Mouse (Mus musculus) lung, postnatal 14 days (tissue): ENCODE measurements around the gene Mast1.
A peak's percentile ranks its signal among the peaks of the same experiment; 100 is the strongest.

Experiments used
- DNase-seq: peaks from one replicate; pipeline ENCODE4 v3.0.0; 2021

Mast1 gene

DNA sequence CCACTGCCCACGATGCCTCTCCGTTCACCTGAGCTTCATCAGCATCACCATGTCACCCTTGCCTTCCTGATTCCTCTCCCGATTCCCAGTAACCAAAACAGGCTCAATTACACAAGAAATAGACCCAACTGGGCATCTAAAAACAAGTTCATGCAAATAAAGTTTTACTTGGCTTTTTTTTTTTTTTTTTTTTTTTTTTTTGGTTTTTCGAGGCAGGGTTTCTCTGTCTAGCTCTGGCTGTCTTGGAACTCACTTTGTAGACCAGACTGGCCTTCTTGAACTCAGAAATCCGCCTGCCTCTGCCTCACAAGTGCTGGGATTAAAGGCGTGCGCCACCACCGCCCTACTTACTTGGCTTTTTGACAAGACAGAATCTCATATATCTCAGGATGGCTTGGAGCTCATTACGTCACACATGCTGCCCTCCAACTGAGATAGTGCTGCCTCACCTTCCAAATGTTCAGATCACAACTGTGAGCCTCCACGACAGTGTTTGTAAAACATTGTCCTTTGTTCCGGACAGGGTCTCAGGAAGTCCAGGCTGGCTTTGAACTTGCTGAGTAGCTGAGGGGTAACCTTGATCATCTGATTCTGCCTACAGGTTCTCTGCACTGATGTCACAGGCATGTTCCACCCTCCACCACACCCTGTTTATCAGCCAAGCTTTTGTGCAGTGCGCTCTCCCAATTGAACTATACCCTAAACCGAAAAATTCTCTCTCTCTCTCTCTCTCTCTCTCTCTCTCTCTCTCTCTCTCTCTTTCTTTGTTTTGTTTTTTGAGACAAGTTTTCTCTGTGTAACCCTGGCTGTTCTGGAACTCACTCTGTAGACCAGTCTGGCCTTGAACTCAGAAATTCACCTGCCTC is 694 bp upstream of the Mast1 start:
- no peak for DNase-seq

DNA sequence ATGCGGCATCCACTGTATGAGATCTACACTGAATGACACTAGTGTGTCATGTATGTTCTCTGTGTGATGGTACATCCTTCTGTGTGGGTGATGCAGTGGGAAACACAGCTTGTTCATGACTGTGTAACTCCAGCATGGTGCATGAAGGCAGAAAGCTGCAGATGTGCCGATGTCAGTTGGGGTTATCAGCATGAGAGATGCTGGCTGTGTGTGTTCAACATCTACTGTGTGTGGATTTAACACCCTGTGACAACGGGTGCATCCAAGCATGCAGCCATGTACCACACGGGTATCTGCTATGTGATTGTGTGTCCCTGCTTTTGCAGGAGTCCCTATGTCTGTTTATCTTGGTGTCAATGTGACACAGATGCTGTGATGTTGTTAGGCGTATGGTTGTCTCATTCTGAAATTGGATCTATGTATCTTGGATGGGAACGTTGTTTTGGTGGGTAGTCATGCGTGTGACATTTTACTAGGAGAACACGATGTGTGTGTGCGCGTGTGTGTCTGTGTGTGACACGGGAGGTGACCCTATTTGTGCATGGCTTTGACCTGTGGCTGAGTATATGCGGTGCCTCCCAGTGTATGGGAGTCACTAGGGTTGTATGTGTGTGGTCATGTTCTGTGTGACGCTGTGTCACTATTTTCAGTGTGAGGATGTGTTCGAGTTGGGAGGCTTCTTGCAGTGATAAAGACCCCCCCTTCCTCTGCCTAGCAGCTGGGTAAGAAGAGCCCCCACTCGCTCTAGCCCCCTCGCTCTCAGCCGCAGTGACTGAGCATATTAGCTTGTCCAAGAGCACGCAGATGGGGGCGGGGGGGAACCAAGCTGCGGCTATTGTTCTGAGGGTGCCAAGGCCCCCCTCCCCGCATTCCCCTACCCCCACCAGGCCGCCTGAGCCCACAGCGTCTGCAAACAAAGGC is 858 bp downstream of the Mast1 start:
- DNase-seq: no peak

- no peak for DNase-seq
Observed at GRCm38 (mm10) chr8:84935489-84935888, 1.7 kb downstream of the Mast1 start.

- no peak for DNase-seq
Observed at GRCm38 (mm10) chr8:84934860-84935259, 2.3 kb downstream of the Mast1 start.

DNA sequence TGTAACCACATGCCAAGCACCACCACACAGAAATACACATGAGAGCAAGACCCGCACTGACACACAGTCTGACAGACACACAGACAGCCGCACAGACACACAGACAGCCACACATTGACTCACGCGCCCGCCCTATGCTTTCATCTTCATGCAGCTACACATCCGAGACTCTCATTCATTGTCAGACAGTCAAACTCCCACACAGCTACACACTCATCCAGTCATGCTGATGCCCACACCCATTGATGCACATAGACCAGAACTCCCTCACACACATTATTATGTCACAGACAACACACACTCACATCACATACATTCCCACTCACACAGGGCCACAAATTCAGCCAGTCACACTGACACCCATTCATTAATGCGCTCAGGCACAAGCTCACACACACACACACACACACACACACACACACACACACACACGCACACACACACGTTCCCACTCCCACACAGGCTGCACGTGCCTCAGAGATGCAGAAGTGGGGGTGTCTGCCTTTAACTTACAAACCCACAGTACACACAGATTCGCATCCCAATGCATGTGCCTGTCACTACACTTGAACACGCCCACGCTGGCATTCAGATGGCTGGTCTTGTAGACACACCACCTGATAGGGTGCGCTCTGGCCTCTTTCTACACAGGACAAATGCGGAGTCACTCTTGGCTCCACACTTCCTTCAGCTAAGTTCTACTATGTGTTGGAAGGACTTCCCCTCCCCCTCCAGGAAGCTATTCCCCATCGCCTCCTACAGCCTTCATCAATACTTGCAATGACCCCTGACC is 3.2 kb downstream of the Mast1 start:
- DNase-seq: no peak

GRCm38 (mm10) chr8:84930582-84930981 is 6.6 kb downstream of the Mast1 start:
- no peak for DNase-seq

DNA sequence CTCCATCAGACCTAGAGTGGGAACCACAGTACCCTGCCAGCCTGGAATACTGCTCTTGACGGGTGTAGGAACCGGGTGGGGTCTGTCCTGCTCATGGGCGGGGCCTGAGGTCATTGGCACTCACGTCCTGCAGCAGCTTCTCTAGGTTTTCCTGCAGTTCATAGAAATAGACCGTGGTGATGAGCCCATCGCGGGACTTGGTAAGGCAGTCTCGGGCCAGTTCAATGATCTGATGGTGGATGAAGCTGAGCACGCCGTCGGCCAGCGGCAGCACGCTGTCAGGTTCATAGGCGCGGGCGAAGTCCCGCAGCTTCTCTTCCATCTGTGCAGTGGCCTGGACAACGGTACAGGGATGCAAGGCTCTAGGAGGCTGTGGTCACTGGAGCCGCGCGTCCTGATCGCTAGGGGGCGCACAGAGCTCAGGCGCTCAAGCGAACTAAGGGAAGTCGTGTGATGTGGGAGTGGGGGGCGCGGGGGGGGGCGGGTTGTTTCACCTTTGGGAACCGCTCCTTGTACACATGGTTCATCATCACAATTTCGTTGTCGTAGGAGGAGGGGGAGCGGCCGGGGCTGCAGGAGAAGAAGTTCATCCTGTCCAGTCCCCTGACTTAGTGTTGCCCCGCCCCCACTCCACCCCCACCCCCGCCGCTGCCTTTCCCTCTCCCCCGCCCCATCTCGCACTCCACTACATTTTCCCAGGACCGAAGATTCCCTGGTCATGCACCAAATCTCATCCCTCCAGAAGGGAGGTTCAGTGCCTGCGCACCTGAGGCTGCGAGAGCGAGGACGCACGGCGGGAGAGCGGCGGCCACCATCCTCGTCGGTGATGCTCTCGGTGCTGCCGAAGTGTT is 8.5 kb downstream of the Mast1 start:
- peak; percentile 75 for DNase-seq

- DNase-seq: no peak
Observed at GRCm38 (mm10) chr8:84927513-84927912, 9.6 kb downstream of the Mast1 start.

GRCm38 (mm10) chr8:84925557-84925956 is 11.6 kb downstream of the Mast1 start:
- DNase-seq: no peak

DNA sequence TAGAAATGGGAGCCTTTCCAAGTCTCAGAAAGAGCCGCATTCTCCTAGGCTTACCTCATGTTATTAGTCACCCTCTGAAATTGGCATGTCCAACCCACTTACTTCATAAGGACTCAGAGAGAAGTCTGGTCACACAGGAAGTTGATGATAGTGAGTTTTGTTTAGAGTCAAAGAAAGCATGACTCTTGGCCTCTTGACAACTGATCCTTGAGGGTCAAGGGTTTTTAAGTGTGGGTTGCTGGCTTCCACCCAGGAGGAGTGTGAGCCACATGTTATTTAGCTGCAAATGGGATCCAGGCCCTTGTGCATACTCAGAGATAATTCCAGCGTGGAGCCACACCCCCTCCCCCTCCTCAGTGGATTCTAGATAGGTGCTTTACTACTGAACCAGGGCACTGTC is 15.6 kb downstream of the Mast1 start:
- DNase-seq: peak; percentile 67

GRCm38 (mm10) chr8:84918646-84919045 is 18.5 kb downstream of the Mast1 start:
- DNase-seq: no peak

DNA sequence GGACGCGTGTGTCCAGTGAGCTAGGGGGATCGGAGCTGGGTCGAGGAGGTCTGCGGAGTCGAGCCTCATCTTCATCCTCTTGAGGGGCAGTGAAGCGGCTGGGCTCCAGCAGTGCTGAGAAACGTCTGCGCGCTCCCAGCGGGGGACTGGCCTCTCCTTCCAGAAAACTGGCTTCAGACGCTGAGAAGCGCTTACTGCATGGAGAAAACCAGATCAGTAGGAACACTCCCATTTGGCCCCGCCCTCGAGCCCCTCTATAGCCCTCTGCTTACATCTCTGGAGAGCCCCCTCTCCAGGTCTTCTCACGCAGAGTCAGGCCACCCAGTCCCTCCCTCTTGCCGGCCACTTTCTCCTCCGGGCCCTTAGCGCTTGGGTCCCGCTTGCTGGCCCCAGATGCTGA is 19.4 kb downstream of the Mast1 start:
- no peak for DNase-seq

GRCm38 (mm10) chr8:84915269-84915668 is 21.9 kb downstream of the Mast1 start:
- no peak for DNase-seq

GRCm38 (mm10) chr8:84913960-84914359 is 23.2 kb downstream of the Mast1 start:
- DNase-seq: peak; percentile 37

DNA sequence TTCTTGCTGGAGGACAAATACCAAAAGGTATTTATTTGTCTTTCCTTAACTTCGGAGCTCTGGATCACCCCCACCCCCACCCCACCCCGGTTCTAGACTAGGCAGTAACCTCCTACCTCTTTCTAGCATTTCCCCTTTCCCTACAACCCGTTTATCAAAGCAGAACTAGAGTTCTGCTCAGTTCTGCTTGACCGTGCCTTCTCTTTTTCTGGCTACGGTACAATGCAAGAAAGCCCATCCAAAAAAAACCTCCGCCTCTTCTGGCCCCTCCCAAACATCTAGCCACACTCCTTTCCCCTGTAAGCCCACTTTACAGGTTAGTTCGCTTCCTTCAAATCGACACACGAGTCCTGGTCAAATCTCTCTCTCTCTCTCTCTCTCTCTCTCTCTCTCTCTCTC is 23.7 kb downstream of the Mast1 start:
- DNase-seq: no peak

DNA sequence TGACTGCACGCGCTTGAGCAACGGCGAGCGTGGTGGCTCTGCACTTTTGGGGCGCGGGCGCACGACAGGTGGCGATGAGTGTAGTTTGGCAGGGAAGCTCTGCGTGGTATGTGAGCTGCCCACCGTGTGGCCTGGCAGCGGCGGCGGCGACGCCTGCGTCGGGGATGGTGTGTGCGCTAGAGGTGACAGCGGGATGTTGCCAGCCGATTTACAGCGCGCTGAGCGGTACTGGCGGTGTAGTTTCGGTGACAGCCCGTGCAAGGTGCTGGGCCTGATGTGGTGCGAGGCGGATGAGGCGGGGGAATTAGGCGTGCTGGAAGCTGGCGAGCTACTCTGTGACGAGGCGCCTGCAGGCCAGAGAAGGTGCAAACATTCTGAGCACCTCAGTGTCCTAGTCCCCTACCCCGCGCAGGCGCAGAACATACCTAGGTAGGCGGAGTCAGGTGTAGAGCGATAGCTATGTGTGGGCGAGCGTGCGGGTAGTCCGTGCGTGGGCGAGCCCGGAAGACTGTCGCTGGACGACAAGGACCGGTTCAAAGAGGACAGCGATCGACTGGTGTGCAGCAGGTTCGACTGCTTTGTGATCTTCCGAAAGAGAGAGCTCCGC is 24.2 kb downstream of the Mast1 start:
- DNase-seq: peak; percentile 73

DNA sequence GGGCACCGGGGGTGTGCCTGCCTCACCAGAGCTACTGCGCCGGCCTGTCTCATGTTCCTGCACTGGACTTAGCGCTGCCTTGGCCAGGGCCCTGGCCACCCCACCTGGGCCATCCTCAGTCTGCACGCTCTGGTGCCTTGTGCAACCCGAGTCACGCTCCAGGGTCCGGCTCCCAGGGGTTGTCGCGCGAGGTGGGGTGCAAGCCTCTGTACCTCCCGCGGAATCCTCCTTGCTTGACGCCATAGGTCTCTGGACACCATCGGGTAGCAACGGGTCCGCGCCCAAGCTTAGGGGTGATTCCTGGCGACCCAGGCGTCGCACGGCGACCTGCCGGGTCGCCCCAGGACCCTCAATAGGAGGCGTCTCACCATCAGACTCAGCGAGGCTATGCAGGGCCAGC is 24.8 kb downstream of the Mast1 start:
- no peak for DNase-seq

- DNase-seq: no peak
Observed at GRCm38 (mm10) chr8:84911854-84912253, 25.3 kb downstream of the Mast1 start.

DNA sequence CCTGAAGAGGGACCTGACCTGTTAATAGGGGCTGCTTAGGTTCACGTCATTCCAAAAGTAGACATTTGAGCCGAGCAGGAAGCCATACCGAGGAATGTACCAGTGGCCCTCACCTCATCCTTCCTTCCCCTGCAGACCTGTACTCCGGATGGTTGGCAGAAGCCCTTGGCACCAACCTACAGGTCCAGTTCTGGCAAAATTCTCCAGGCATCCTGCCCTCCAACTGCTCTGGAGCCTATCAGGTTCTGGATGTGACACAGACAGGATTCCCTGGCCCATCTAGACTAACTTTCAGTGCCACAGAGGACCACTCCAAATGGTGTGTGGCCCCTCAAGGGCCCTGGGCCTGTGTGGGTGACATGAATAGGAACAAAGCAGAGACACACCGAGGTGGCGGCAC is 26.6 kb downstream of the Mast1 start:
- no peak for DNase-seq

DNA sequence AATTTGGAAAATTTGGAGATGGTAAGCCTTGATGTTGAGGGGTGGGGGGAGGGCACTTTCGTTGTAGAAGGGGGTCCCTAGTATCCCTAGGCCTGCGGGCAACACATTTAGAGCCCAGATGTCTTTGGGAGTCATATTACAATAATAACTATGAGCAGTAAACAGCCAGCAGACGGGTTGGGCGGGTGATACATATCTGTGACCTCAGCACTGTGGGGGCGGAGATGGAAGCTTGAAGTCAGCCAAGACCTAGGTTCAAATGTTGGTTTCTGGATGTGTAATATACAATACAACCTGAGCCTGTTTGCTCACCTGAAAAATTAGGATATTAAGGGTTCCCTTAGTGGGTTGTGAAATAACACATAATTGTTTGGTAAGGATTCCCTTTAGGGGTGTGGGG is 27.2 kb downstream of the Mast1 start:
- no peak for DNase-seq

DNA sequence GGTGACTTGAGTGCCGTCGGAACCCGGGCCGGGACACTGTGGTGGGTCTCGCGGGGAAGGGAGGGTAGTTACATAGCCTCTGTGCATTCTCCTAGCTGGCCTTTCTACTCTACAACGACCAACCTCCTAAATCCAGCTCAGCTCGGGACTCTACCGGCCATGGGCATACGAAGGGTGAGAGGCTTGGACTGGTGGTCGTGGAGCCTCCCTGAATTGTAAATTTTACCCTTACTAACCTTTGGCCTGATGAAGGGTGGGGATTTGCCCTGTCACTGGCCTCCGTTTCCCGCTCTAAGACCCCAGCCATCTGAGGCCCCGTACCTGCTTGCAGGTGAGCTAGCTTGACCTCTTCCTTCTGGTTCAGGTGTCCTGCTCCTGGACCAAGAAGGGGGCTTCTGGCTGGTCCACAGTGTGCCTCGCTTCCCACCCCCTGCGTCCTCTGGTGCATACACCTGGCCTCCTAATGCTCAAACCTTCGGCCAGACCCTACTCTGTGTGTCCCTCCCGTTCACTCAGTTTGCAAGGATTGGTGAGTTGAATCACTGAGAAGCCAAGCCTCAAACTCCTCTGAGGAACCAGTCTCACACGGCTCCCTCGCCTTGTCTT is 27.9 kb downstream of the Mast1 start:
- no peak for DNase-seq
